Mouse (Mus musculus) lung, postnatal 14 days (tissue): ENCODE measurements around the gene Styk1.

Experiments
- DNase-seq: peaks from one replicate; pipeline ENCODE4 v3.0.0; 2021

The Styk1 gene

GRCm38 (mm10) chr6:131353352-131353919, at the start of gene Styk1:
Styk1 (minus strand) TSS chr6:131353597.
- peak; percentile 67 for DNase-seq

GRCm38 (mm10) chr6:131403036-131403435, 49.6 kb upstream of the Styk1 start:
- no peak for DNase-seq

- DNase-seq = no peak
Measured at GRCm38 (mm10) chr6:131402606-131403005, 49.2 kb upstream of the Styk1 start.

- no peak for DNase-seq
Measured at GRCm38 (mm10) chr6:131401259-131401658, 47.9 kb upstream of the Styk1 start.

GRCm38 (mm10) chr6:131396650-131397049, 43.3 kb upstream of the Styk1 start:
- no peak for DNase-seq

- no peak for DNase-seq
Measured at GRCm38 (mm10) chr6:131393873-131394660, 40.7 kb upstream of the Styk1 start.

GRCm38 (mm10) chr6:131388040-131389021, 34.9 kb upstream of the Styk1 start, which contains the start of gene Ybx3:
Ybx3 (minus strand) TSS chr6:131388476.
- DNase-seq = peak; percentile 88

- peak; percentile 65 for DNase-seq
Measured at GRCm38 (mm10) chr6:131387221-131388039, 34.0 kb upstream of the Styk1 start.

- no peak for DNase-seq
Measured at GRCm38 (mm10) chr6:131386416-131387019, 33.1 kb upstream of the Styk1 start.

- no peak for DNase-seq
Measured at GRCm38 (mm10) chr6:131385469-131385868, 32.1 kb upstream of the Styk1 start.

- DNase-seq = no peak
Measured at GRCm38 (mm10) chr6:131383713-131384330, 30.4 kb upstream of the Styk1 start.

GRCm38 (mm10) chr6:131382984-131383337, 29.6 kb upstream of the Styk1 start:
- peak; percentile 36 for DNase-seq

- peak; percentile 65 for DNase-seq
Measured at GRCm38 (mm10) chr6:131382232-131382983, 29.0 kb upstream of the Styk1 start.

- DNase-seq = no peak
Measured at GRCm38 (mm10) chr6:131378858-131379428, 25.5 kb upstream of the Styk1 start.

GRCm38 (mm10) chr6:131377378-131377777, 24.0 kb upstream of the Styk1 start:
- no peak for DNase-seq

- peak; percentile 28 for DNase-seq
Measured at GRCm38 (mm10) chr6:131374594-131375340, 21.4 kb upstream of the Styk1 start.

GRCm38 (mm10) chr6:131373160-131373559, 19.8 kb upstream of the Styk1 start:
- DNase-seq = no peak

GRCm38 (mm10) chr6:131370767-131371166, 17.4 kb upstream of the Styk1 start:
- DNase-seq = no peak

- DNase-seq = no peak
Measured at GRCm38 (mm10) chr6:131369866-131370616, 16.6 kb upstream of the Styk1 start.
